Mouse (Mus musculus): Measurements from ENCODE around the gene Nfe2l3. TPM values are rescaled to one million over a fixed set of nuclear protein-coding genes. Genes with fewer than 3 reads are reported as not detected.
"Not testable (repeated sequence)": the region's sequence is repeated elsewhere in the genome, so short reads cannot be mapped to it uniquely, and the experiment has no call there.

Nfe2l3 gene
- polyA plus RNA-seq (2016; fragmentation: Nextera tagmentation; extraction: Ambion mirVana): 0.23 and 0.29 TPM in 2 replicates

DNA sequence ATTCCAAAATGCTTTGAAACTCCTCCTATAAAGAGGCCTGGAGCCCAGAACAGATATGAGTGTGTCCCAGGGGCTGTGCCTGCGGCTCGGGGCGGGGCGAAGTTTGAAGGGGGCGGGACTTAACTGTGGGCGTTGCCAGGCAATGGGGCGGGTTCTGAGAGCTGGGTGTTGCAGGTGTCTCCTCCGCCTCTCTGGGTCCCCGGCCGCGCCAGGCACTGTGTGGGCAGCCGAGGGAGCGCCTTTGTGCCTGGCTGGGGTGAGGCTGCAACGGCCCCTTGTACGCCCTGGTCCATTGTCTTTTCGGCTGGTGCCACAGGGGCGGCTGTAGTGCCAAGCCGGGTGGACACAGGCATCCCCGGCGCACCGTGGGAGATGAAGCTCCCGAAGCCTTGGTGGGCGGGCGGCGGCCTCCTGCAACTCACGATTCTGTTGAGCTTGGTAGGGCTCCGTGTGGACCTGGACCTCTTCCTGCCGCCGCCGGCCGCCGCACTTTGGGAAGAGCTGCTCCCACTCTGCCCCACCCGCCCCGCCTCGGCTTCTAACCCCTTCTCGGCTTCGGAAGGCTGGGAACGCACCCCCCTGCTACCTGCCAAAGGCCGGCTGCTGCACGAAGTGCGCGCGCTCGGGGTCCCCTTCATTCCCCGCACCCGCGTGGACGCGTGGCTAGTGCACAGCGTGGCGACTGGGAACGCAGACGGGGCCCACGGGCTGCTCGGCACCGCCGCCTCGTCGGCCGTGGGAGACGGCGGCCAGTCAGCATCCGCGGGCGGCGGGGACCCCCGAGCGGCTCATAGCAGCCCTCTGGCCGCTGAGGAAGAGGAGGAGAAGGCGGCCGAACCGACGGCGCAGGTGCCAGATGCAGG is at the start of gene Nfe2l3:
Gene Nfe2l3 (plus strand): TSS at position 136 of the 863 bp plus-strand sequence.
- 2% methylated on average over 71 of the region's 74 CpGs for WGBS (ENCODE audit: insufficient replicate concordance)
- Histone ChIP-seq H3K9ac (peak within 1 kb of the TSS; percentile 9; the same call in 1 of the 2 replicates), H3K27ac (no peak within 1 kb of the TSS), H3K27me3 (replicated peaks) (peaks cover 81% of the 10 kb centered on the region), H3K9me3 (replicated peaks) (no peaks in the 10 kb centered on the region), H3K4me2 (peak within 1 kb of the TSS; percentile 74), H3K4me1 (peaks cover 14% of the 10 kb centered on the region), H3K36me3 (no peaks in the 10 kb centered on the region), H3K4me3 (peak within 1 kb of the TSS; percentile 51)
- ATAC-seq: peak; percentile 93

DNA sequence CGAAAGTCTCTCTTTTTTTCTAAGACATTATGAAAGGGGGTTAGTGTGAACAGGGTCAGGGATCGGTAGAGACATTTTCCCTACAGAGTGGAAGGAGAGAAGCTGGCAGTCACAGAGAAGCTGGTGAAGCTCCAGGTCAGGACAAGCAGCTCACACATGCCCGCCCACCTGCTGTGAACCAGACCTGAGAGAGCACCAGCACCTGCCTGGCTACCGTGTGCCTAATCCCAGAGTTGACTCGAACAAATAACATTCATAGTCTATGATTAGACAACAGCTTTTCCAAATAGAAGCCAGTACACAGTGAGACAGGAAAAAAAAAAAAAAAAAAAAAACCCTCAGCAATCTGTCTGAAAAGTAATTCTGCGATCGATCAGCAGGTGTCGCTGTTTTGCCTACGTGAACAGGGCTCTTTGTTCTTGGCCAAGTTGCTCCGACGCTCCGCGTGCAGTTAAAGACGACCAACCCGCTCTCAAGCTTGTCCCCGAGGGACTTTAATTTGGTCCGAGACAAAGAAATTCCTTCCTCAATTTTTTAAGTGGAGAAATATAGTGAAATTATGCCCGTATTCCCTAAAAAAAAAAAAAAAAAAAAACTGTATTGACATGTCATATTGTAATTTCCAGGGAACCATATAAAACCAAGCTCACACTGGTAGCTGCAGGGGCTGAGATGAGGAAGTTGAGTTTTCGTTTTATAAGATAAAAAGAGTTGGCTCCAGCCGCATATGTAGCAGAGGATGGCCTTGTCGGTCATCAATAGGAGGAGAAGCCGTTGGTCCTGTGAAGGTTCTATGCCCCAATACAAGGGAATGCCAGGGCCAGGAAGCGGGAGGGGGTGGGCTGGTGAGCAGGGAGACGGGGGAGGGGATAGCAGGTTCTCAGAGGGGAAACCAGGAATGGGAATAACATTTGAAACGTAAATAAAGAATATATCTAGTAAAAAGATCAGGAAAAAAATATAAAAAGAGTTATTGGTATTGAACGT is 48.4 kb upstream of the Nfe2l3 start:
- H3K27me3 ChIP-seq (replicated peaks): peaks cover 28% of the 10 kb centered on the region
- peak overlapping the region; percentile 42 for H3K4me2 ChIP-seq
- H3K27ac ChIP-seq: no peak overlapping the region
- H3K4me1 ChIP-seq: peaks cover 6% of the 10 kb centered on the region; the same call in 1 of the 2 replicates
- H3K36me3 ChIP-seq: no peaks in the 10 kb centered on the region
- 13% methylated on average over 26 of the region's 26 CpGs for WGBS (ENCODE audit: insufficient replicate concordance)
- ATAC-seq: no peak
- H3K9ac ChIP-seq: no peak overlapping the region
- no peak overlapping the region for H3K4me3 ChIP-seq
- H3K9me3 ChIP-seq (replicated peaks): no peaks in the 10 kb centered on the region

DNA sequence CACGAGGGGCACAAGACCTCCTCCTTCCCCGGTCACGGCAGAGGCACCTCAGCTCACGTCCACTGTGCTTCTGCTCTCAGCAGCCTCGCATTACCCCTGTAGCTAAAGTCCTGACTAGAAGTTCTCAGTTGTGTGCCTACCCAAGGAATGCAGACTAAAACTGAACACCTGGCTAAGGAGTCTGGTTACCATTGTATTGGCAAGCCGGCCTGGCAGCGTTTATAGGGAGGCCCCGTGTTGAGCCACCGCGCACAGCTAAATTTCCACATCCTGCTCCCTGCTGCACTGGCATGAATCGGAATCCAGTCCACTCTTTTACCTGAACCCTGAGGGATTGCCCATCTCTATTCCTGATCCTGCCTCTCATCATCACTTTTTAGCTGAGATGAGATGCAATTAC is 42.0 kb upstream of the Nfe2l3 start:
- no peak overlapping the region for H3K9ac ChIP-seq
- WGBS (ENCODE audit: insufficient replicate concordance): 73% methylated on average over 11 of the region's 11 CpGs
- no peaks in the 10 kb centered on the region for H3K4me1 ChIP-seq
- no peaks in the 10 kb centered on the region for H3K9me3 ChIP-seq (replicated peaks)
- H3K4me3 ChIP-seq: no peak overlapping the region
- no peak overlapping the region for H3K4me2 ChIP-seq
- no peaks in the 10 kb centered on the region for H3K36me3 ChIP-seq
- no peak for ATAC-seq
- H3K27ac ChIP-seq: no peak overlapping the region
- no peaks in the 10 kb centered on the region; the same call in 1 of the 2 replicates for H3K27me3 ChIP-seq (replicated peaks)

GRCm38 (mm10) chr6:51391816-51392490 is 40.5 kb upstream of the Nfe2l3 start:
- no peak overlapping the region for H3K4me3 ChIP-seq
- H3K9me3 ChIP-seq (replicated peaks): no peaks in the 10 kb centered on the region
- no peak overlapping the region for H3K9ac ChIP-seq
- no peaks in the 10 kb centered on the region for H3K4me1 ChIP-seq
- H3K27ac ChIP-seq: no peak overlapping the region
- WGBS (ENCODE audit: insufficient replicate concordance): 69% methylated on average over 13 of the region's 13 CpGs
- no peaks in the 10 kb centered on the region; the same call in 1 of the 2 replicates for H3K27me3 ChIP-seq (replicated peaks)
- ATAC-seq: no peak
- H3K36me3 ChIP-seq: no peaks in the 10 kb centered on the region
- no peak overlapping the region for H3K4me2 ChIP-seq

DNA sequence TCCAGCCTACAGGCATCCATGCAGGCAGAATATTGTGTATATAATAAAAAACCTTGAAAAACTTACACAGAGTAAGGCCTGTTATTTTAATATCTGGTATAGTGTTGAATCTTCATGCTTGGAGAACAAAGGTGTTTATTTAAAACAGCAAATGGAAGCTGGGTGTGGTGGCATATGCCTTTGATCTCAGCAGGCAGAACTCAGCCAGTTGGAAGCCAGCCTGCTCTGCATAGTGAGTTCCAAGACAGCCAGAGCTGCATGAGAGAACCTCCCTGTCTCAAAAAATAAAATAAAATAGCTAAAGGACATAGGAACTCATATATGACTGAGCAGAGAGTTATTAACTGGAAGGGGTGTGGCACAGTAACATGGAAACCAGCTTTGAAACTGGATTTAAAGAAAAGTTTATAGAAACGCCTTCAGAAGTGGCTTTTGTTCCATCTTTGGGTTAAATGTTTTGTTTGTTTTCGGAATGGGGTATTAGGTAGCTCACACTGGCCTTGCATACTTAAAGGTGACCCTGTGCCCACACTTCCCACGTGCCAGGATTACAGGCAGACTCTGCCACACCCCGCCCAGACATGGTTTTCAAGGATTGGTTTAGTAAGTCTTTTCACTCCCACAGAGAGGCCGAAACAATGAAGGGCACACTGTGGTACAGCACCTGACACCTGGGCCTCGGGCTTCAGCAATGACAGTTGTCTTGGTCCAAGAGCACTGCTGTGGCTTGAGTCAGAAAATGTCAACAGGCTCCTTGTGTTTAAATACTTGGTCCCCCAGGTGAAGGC is 38.9 kb upstream of the Nfe2l3 start:
- no peaks in the 10 kb centered on the region for H3K4me1 ChIP-seq
- no peak overlapping the region for H3K4me2 ChIP-seq
- ATAC-seq: no peak
- H3K9ac ChIP-seq: no peak overlapping the region
- WGBS (ENCODE audit: insufficient replicate concordance): 66% methylated on average over 6 of the region's 6 CpGs
- no peaks in the 10 kb centered on the region for H3K36me3 ChIP-seq
- no peak overlapping the region for H3K27ac ChIP-seq
- no peaks in the 10 kb centered on the region for H3K9me3 ChIP-seq (replicated peaks)
- no peaks in the 10 kb centered on the region; the same call in 1 of the 2 replicates for H3K27me3 ChIP-seq (replicated peaks)
- no peak overlapping the region for H3K4me3 ChIP-seq

GRCm38 (mm10) chr6:51394367-51394766 is 38.1 kb upstream of the Nfe2l3 start:
- not testable (repeated sequence) for H3K4me3 ChIP-seq; H3K4me1 ChIP-seq; H3K27ac ChIP-seq; ATAC-seq; H3K4me2 ChIP-seq; H3K9ac ChIP-seq; H3K27me3 ChIP-seq (replicated peaks); H3K9me3 ChIP-seq (replicated peaks); H3K36me3 ChIP-seq
- 75% methylated on average over 8 of the region's 8 CpGs for WGBS (ENCODE audit: insufficient replicate concordance)

- WGBS (ENCODE audit: insufficient replicate concordance): 68% methylated on average over 3 of the region's 3 CpGs
Observed at GRCm38 (mm10) chr6:51394963-51395362, 37.5 kb upstream of the Nfe2l3 start.

DNA sequence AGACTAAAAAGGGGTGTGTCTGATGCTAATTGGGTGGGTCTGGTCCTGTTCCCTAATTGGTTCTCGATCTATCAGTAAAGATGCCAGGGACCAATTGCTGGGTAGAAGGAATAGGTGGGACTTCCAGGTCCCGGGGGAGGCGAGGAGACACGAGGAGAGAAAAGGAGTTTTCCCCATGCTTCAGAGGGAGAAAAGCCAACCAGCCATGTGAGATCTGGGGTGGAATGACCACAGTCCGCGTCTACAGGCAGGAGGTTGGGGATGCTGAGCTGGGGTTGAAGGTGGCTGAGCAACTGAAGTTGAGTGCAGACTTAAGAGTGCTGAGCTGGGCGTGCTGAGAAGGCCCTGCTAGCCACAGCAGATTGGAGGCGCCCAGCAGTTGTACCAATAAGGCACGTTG is 37.0 kb upstream of the Nfe2l3 start:
- Histone ChIP-seq H3K27ac (no peak overlapping the region), H3K27me3 (replicated peaks) (no peaks in the 10 kb centered on the region; the same call in 1 of the 2 replicates), H3K9me3 (replicated peaks) (no peaks in the 10 kb centered on the region), H3K9ac (no peak overlapping the region), H3K4me3 (no peak overlapping the region), H3K4me2 (peak overlapping the region; percentile 14; the same call in 1 of the 2 replicates), H3K36me3 (no peaks in the 10 kb centered on the region), H3K4me1 (peaks cover 8% of the 10 kb centered on the region)
- 45% methylated on average over 9 of the region's 9 CpGs for WGBS (ENCODE audit: insufficient replicate concordance)
- ATAC-seq: no peak

More at GRCm38 (mm10) chr6:51394963-51395362, 37.5 kb upstream of the Nfe2l3 start:
- H3K36me3 ChIP-seq; H3K9me3 ChIP-seq (replicated peaks); H3K9ac ChIP-seq; H3K27ac ChIP-seq; H3K4me3 ChIP-seq; H3K4me1 ChIP-seq; H3K4me2 ChIP-seq; ATAC-seq; H3K27me3 ChIP-seq (replicated peaks): not testable (repeated sequence)

DNA sequence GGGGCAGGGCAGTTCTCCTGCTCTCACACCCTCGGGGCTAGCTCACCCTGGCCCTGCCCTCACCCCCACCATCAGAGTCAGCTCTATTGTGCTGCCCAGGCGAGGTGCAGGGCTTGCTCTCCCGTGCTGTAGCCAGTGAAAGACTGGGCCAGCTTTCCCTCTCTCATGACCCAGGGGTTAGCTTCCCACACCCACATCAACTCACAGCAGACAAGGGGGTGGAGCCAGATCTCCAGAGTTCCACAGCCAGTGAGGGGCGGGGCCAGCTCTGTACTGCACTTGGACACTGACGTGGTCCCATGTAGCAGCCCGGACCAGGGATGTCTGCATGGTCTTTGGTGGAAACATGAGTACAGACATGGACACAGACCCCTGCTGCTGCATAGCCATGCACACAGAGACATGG is 33.4 kb upstream of the Nfe2l3 start:
- no peak overlapping the region for H3K4me2 ChIP-seq
- WGBS (ENCODE audit: insufficient replicate concordance): 28% methylated on average over 6 of the region's 6 CpGs
- H3K9ac ChIP-seq: no peak overlapping the region
- ATAC-seq: peak; percentile 75
- H3K27me3 ChIP-seq (replicated peaks): no peaks in the 10 kb centered on the region
- H3K27ac ChIP-seq: no peak overlapping the region
- H3K4me1 ChIP-seq: peaks cover 13% of the 10 kb centered on the region
- H3K4me3 ChIP-seq: no peak overlapping the region
- H3K9me3 ChIP-seq (replicated peaks): no peaks in the 10 kb centered on the region
- no peaks in the 10 kb centered on the region for H3K36me3 ChIP-seq

DNA sequence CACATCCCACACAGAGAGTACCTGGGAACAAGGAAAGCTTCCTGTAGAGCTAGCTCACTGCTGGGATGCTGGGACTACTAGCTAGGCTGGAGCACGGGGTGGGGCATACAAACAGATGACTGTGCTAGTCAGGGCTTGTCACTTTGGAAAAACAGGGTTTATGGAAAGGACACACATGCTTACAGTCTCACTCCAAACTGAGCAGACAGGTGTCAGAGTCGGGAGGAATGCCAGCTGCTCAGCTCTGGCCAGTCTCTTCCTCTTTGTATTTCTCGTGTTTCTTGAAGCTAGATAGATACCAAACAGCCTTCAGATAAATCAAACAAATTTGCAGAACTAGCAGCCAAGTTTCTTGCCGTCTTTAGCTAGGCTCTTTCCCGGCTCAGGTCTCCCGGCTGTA is 31.2 kb upstream of the Nfe2l3 start:
- Histone ChIP-seq H3K9me3 (replicated peaks) (no peaks in the 10 kb centered on the region), H3K4me2 (no peak overlapping the region), H3K36me3 (no peaks in the 10 kb centered on the region), H3K9ac (no peak overlapping the region), H3K27me3 (replicated peaks) (no peaks in the 10 kb centered on the region), H3K27ac (no peak overlapping the region), H3K4me1 (peaks cover 19% of the 10 kb centered on the region), H3K4me3 (no peak overlapping the region)
- ATAC-seq: no peak
- 35% methylated on average over 6 of the region's 6 CpGs for WGBS (ENCODE audit: insufficient replicate concordance)

DNA sequence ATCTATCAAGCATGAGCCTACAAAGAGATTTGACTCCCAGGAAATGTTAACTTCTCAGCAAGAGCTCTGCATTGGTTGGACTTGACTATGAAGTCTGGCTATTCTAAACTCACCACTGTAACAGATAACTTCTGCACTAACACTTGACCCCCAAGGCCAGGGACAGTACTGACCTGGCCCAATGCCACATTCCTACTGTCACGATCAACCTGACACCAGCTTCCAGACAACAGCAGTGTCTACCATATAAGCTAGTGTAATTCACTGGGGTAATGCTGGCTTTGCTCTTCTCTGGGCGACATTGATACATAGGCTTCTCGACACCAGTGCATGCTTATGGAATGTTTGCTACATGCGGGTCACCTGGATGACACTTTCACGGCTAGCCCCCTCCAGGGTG is 28.9 kb upstream of the Nfe2l3 start:
- ATAC-seq: no peak
- WGBS (ENCODE audit: insufficient replicate concordance): 80% methylated on average over 5 of the region's 5 CpGs

More for the DNA sequence above, 28.9 kb upstream of the Nfe2l3 start:
- Histone ChIP-seq H3K27me3 (replicated peaks) (no peaks in the 10 kb centered on the region; the same call in 1 of the 2 replicates), H3K27ac (no peak overlapping the region), H3K36me3 (no peaks in the 10 kb centered on the region), H3K4me1 (peaks cover 19% of the 10 kb centered on the region), H3K4me3 (no peak overlapping the region), H3K4me2 (no peak overlapping the region), H3K9ac (no peak overlapping the region), H3K9me3 (replicated peaks) (no peaks in the 10 kb centered on the region)

Measured in liver, embryonic 12.5 days (tissue).